Mouse (Mus musculus): ENCODE measurements around the gene Tbc1d32. TPM values are rescaled to one million over a fixed set of nuclear protein-coding genes. Genes with fewer than 3 reads are reported as not detected.

Tbc1d32 gene
- polyA plus RNA-seq, 1 experiment from 2014 or later, result 3.6 TPM

- Histone ChIP-seq H3K27me3 (replicated peaks) (no peaks in the 10 kb centered on the region), H3K36me3 (no peaks in the 10 kb centered on the region), H3K9ac (no peak overlapping the region), H3K4me1 (no peaks in the 10 kb centered on the region), H3K4me3 (no peak overlapping the region), H3K9me3 (no peaks in the 10 kb centered on the region), H3K4me2 (replicated peaks) (no peak overlapping the region), H3K27ac (no peak overlapping the region)
- 91% methylated on average over 4 of the region's 4 CpGs for WGBS
- ATAC-seq (ENCODE audit: low FRiP score, low read depth), result no peak
Measured at GRCm38 (mm10) chr10:56165758-56166157, 62.7 kb downstream of the Tbc1d32 start.

GRCm38 (mm10) chr10:56164411-56164810, 64.1 kb downstream of the Tbc1d32 start:
- Histone ChIP-seq H3K4me3 (no peak overlapping the region), H3K27me3 (replicated peaks) (no peaks in the 10 kb centered on the region), H3K27ac (no peak overlapping the region), H3K9ac (no peak overlapping the region), H3K4me2 (replicated peaks) (no peak overlapping the region), H3K36me3 (no peaks in the 10 kb centered on the region), H3K4me1 (no peaks in the 10 kb centered on the region), H3K9me3 (no peaks in the 10 kb centered on the region)
- ATAC-seq (ENCODE audit: low FRiP score, low read depth), result no peak
- 59% methylated on average over 3 of the region's 3 CpGs for WGBS

GRCm38 (mm10) chr10:56158748-56159147, 69.7 kb downstream of the Tbc1d32 start:
- H3K4me2 ChIP-seq (replicated peaks), result no peak overlapping the region
- H3K4me1 ChIP-seq, result no peaks in the 10 kb centered on the region
- no peak for ATAC-seq (ENCODE audit: low FRiP score, low read depth)
- no peak overlapping the region for H3K4me3 ChIP-seq
- no peak overlapping the region for H3K27ac ChIP-seq
- no peaks in the 10 kb centered on the region for H3K36me3 ChIP-seq
- 35% methylated on average over 2 of the region's 2 CpGs for WGBS
- H3K9ac ChIP-seq, result no peak overlapping the region
- H3K9me3 ChIP-seq, result no peaks in the 10 kb centered on the region
- no peaks in the 10 kb centered on the region for H3K27me3 ChIP-seq (replicated peaks)

- H3K36me3 ChIP-seq, result no peaks in the 10 kb centered on the region
- H3K27me3 ChIP-seq (replicated peaks), result no peaks in the 10 kb centered on the region
- no peak overlapping the region for H3K9ac ChIP-seq
- no peak overlapping the region for H3K27ac ChIP-seq
- ATAC-seq (ENCODE audit: low FRiP score, low read depth), result no peak
- no peak overlapping the region for H3K4me2 ChIP-seq (replicated peaks)
- no peak overlapping the region for H3K4me3 ChIP-seq
- no peaks in the 10 kb centered on the region for H3K4me1 ChIP-seq
- 62% methylated on average over 3 of the region's 3 CpGs for WGBS
- H3K9me3 ChIP-seq, result no peaks in the 10 kb centered on the region
Measured at GRCm38 (mm10) chr10:56158207-56158606, 70.3 kb downstream of the Tbc1d32 start.

- no peak overlapping the region for H3K4me2 ChIP-seq (replicated peaks)
- H3K36me3 ChIP-seq, result no peaks in the 10 kb centered on the region
- no peaks in the 10 kb centered on the region for H3K27me3 ChIP-seq (replicated peaks)
- no peak overlapping the region for H3K9ac ChIP-seq
- 94% methylated on average over 3 of the region's 3 CpGs for WGBS
- ATAC-seq (ENCODE audit: low FRiP score, low read depth), result no peak
- H3K9me3 ChIP-seq, result no peaks in the 10 kb centered on the region
- no peak overlapping the region for H3K27ac ChIP-seq
- no peaks in the 10 kb centered on the region for H3K4me1 ChIP-seq
- no peak overlapping the region for H3K4me3 ChIP-seq
Measured at GRCm38 (mm10) chr10:56156956-56157355, 71.5 kb downstream of the Tbc1d32 start.

- Histone ChIP-seq H3K27me3 (replicated peaks) (no peaks in the 10 kb centered on the region), H3K36me3 (no peaks in the 10 kb centered on the region), H3K27ac (no peak overlapping the region), H3K9ac (no peak overlapping the region), H3K4me2 (replicated peaks) (no peak overlapping the region), H3K4me3 (no peak overlapping the region), H3K9me3 (no peaks in the 10 kb centered on the region), H3K4me1 (no peaks in the 10 kb centered on the region)
- no peak for ATAC-seq (ENCODE audit: low FRiP score, low read depth)
- WGBS, result 91% methylated on average over 3 of the region's 3 CpGs
Measured at GRCm38 (mm10) chr10:56148920-56149319, 79.6 kb downstream of the Tbc1d32 start.

GRCm38 (mm10) chr10:56137191-56137590, 91.3 kb downstream of the Tbc1d32 start:
- Histone ChIP-seq H3K27me3 (replicated peaks) (no peaks in the 10 kb centered on the region), H3K4me2 (replicated peaks) (no peak overlapping the region), H3K4me1 (no peaks in the 10 kb centered on the region), H3K36me3 (no peaks in the 10 kb centered on the region), H3K9ac (no peak overlapping the region), H3K27ac (no peak overlapping the region), H3K4me3 (no peak overlapping the region), H3K9me3 (no peaks in the 10 kb centered on the region)
- WGBS, result 95% methylated on average over 5 of the region's 5 CpGs
- ATAC-seq (ENCODE audit: low FRiP score, low read depth), result no peak

- Histone ChIP-seq H3K4me1 (no peaks in the 10 kb centered on the region), H3K9me3 (no peaks in the 10 kb centered on the region), H3K27ac (no peak overlapping the region), H3K27me3 (replicated peaks) (no peaks in the 10 kb centered on the region), H3K4me2 (replicated peaks) (no peak overlapping the region), H3K9ac (no peak overlapping the region), H3K36me3 (no peaks in the 10 kb centered on the region), H3K4me3 (no peak overlapping the region)
- 76% methylated on average over 2 of the region's 2 CpGs for WGBS
- no peak for ATAC-seq (ENCODE audit: low FRiP score, low read depth)
Measured at GRCm38 (mm10) chr10:56129642-56130041, 98.8 kb downstream of the Tbc1d32 start.

- H3K9me3 ChIP-seq, result no peaks in the 10 kb centered on the region
- no peaks in the 10 kb centered on the region for H3K36me3 ChIP-seq
- no peaks in the 10 kb centered on the region for H3K27me3 ChIP-seq (replicated peaks)
- no peak overlapping the region for H3K4me3 ChIP-seq
- ATAC-seq (ENCODE audit: low FRiP score, low read depth), result no peak
- no peak overlapping the region for H3K4me2 ChIP-seq (replicated peaks)
- H3K9ac ChIP-seq, result no peak overlapping the region
- H3K4me1 ChIP-seq, result no peaks in the 10 kb centered on the region
- no peak overlapping the region for H3K27ac ChIP-seq
- 88% methylated on average over 1 of the region's 1 CpGs for WGBS
Measured at GRCm38 (mm10) chr10:56126972-56127371, 101.5 kb downstream of the Tbc1d32 start.

- H3K27ac ChIP-seq, result peak overlapping the region; percentile 66
- peak overlapping the region; percentile 80 for H3K9ac ChIP-seq
Measured at GRCm38 (mm10) chr10:56115636-56116180, 112.8 kb downstream of the Tbc1d32 start.

GRCm38 (mm10) chr10:56114951-56115635, 113.4 kb downstream of the Tbc1d32 start:
- peak overlapping the region; percentile 94 for H3K4me2 ChIP-seq (replicated peaks)
- H3K36me3 ChIP-seq, result no peaks in the 10 kb centered on the region
- H3K9me3 ChIP-seq, result no peaks in the 10 kb centered on the region
- H3K27ac ChIP-seq, result peak overlapping the region; percentile 66
- H3K9ac ChIP-seq, result peak overlapping the region; percentile 80
- WGBS, result under 1% methylated on average over 50 of the region's 50 CpGs
- H3K4me1 ChIP-seq, result peaks cover 9% of the 10 kb centered on the region
- ATAC-seq (ENCODE audit: low FRiP score, low read depth), result peak; percentile 93
- no peaks in the 10 kb centered on the region for H3K27me3 ChIP-seq (replicated peaks)
- H3K4me3 ChIP-seq, result peak overlapping the region; percentile 60

More at GRCm38 (mm10) chr10:56115636-56116180, 112.8 kb downstream of the Tbc1d32 start:
- Histone ChIP-seq H3K4me1 (peaks cover 9% of the 10 kb centered on the region), H3K4me2 (replicated peaks) (peak overlapping the region; percentile 94), H3K27me3 (replicated peaks) (no peaks in the 10 kb centered on the region), H3K9me3 (no peaks in the 10 kb centered on the region), H3K4me3 (peak overlapping the region; percentile 60), H3K36me3 (no peaks in the 10 kb centered on the region)
- peak; percentile 79 for ATAC-seq (ENCODE audit: low FRiP score, low read depth)
- 10% methylated on average over 26 of the region's 27 CpGs for WGBS

- no peaks in the 10 kb centered on the region for H3K27me3 ChIP-seq (replicated peaks)
- no peak overlapping the region for H3K4me3 ChIP-seq
- H3K9ac ChIP-seq, result no peak overlapping the region
- H3K27ac ChIP-seq, result no peak overlapping the region
- 40% methylated on average over 1 of the region's 1 CpGs for WGBS
- H3K4me1 ChIP-seq, result peaks cover 5% of the 10 kb centered on the region; the same call in 1 of the 2 replicates
- peak; percentile 57 for ATAC-seq (ENCODE audit: low FRiP score, low read depth)
- H3K9me3 ChIP-seq, result no peaks in the 10 kb centered on the region
- no peaks in the 10 kb centered on the region for H3K36me3 ChIP-seq
- H3K4me2 ChIP-seq (replicated peaks), result peak overlapping the region; percentile 44
Measured at GRCm38 (mm10) chr10:56106996-56107334, 121.5 kb downstream of the Tbc1d32 start.
